Mouse (Mus musculus) forelimb bud, embryonic 11.5 days (tissue): ENCODE measurements around the gene Mxd4.

Source experiments
- DNase-seq: peaks from one replicate; pipeline ENCODE4 v3.0.0-alpha.2; 2012; ENCODE audit warnings: low read depth, low spot score

Gene Mxd4

DNA sequence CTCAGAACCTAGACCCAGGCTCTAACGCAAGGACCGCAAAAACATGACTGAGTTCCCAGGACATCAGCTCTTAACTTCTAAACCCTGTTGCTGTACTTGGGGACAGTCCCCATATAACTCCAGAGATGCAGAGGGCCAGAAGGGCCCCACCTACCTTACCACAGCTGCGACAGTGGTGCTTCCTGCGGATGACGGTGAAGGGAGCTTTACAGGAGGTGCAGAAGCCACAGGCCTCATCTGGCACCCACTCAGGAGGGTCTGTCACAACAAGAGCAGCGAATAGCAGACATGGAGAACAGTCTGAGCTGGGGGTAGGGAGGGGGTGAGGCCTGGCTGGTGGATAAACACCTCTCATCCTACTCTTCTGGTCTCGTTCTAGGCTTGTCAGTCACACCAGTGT, 8.9 kb upstream of the Mxd4 start:
- no peak for DNase-seq

DNA sequence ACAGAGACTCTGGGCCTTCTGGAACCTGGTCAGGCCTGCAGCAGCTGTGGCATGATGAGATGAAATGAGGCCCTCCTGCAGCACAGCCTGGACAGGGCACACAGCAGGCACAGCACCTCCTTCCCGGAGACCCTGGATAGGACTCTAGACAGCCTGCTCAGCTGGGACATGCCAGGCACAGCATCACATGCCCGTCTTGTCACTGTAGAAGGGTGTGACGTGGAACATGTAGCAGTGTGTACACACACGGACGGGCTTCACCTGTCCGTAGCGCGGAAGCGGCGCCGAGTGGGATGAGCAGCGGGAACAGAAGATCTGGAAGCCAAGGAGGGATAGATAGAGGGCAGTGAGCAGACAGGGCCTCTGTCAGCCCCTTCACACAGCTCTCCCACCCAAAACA, 8.3 kb upstream of the Mxd4 start:
- DNase-seq: no peak

DNA sequence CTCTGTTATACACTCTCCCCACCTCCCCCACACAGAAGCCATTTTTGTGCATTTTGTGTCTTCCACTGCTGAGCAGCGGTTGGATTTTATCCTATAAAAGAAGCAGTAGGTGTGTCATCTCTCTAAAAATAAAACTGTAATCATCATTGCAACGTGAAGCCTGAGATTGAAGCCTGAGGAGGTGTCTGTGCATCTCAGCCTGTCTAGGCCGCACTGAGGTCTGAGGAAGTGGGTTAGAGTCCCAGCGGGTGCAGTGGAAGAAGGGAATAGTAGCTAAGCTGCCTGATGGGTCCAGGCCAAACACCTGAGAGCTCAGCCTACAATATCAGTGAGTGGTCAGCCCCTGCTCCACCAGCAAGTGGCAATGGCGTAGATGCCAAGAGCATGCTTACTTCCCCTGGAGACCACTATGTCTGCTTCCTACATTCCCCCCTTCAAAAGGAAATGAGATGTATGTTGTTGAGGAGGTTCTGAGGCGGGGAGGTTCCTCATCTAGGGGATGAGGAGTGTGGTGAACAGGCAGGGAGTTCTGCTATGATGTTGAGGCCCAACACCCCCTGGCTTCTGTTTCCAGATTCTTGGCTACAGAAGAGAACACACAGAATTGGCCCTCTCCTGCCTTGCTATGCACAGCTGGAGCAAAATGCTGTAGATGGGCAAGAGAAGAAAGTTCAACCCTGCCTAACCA, 7.6 kb upstream of the Mxd4 start:
- no peak for DNase-seq

DNA sequence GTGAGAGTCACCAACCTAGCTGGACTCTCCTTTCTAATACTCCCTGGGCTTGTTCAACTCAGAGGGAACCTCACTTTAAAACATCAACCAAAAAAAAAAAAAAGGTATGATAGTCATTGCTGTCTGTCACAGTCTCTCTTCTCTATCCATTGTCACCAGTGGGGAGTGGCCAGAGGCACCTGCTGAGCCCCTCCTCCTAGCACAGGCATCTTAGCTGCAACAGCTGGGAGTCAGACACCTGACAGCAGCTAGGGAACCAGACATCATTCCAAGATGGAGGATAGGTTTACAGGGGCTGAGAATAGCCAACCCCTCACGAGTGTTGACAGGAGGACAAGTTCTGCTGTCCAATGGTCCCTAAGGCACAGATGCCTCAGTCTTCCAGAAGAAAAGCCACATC, 6.9 kb upstream of the Mxd4 start:
- no peak for DNase-seq

DNA sequence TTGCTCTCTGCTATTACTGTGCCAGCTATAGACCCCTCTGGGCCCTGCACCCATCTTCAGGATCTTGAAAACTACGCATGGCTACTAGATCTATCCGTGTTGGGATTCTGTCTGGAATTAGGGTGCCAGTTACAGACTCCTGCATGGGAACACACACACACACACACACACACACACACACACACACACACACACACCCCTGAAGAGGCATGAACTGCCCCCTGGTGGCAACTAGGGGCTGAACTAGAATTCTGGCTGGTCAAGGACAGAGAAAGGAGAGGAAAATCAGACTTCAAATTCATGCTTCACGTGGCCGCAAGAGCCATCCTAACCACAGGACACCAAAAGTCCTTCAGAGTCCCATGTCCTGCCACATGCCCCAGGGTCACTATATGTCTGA, 4.3 kb upstream of the Mxd4 start:
- no peak for DNase-seq

DNA sequence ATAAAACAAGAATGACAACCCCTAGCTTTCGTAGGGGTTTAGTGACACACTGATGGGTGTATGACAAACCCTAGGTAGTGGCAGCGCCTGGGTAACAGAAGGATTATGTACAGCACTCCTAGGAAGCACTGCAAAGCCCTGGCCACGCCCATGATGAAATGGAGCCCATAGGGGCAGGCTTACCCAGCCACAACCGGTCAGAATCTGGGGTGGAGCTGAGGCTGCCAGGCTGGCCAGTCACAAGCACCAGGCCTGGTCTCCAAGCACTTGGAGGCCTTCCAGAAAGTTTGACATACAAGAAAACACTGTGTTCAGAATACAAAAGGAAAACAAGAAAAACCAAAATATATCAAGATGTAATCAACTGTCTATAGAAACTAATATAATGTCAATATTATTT, 3.5 kb upstream of the Mxd4 start:
- no peak for DNase-seq

DNA sequence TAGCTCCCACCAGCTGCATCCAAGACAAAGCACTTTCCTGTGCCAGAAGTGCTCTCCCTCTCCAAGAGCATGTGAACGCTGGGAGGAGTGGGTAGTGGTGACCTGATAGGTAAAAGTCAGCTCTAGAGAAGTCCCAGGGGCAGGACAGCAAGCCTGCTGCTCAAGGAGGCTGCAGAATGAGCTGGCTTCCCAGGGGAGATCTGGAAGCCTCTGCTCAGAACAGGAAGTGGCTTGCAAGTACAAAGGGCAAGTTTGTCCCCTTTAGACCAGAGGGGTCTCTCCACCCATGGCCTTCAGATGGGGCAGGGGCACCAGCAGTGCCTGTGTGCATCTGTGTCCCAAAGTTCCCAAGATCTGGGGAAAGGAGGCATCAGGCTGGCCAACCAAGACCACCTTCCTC, 2.0 kb upstream of the Mxd4 start:
- no peak for DNase-seq

DNA sequence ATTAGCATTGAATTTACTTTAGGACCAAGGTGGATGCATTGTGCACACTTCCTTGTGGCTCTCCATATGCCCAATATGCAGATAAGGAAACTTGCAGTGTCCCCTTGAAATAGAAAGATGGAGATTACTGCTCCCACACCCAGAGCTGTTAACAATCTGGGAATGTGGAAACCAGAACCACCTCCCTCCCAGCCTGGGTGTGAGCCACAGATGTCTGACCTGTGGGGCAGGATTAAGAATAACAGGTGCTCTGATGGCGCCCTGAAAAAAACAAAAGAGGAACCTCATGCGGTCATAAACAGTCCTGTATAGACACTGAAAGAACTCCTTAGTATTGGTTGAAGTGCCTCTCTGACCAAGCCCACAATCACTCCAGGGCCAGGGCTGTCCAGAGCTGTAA, 1.3 kb upstream of the Mxd4 start:
- no peak for DNase-seq

DNA sequence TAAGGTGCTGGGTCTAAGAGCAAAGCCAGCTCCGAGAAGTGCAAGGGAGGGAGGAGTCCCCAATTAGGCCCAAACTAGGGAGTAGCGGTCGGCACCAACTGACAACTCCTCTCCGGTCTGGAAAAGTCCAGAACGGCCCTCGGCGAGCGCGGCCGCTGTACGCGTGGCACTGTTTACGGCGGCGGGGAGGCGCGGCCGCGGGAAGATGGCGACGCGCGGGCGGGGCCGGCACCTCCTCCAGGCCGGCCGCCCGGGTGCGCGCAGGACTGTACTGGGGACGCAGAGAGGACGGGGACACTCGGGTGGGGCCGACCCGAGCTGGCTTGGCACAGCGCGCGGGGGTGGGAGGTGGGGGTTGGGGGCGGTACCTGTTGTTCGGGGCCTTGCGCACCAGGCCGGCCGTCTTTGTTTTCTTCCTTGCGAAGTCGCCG, 544 bp downstream of the Mxd4 start:
- DNase-seq: peak; percentile 27

DNA sequence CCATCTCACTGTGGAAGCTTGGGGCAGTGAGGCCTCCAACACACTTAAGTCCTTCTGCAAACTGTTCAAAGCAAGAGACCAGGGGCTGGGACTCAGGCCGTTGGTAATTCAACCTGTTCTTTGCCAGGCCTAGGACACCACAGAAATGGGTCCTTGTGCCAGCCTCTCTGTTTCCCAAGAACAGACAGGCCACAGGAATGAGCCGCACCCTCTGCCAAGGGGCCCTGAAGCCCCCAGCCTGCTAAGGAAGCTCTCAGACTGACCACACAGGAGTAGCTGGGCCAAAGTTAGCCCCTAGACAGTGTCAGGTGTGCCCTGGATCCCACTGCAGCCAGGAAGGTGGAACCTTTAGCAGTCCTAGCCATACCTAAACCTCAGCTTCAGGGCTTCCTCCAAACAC, 1.1 kb downstream of the Mxd4 start:
- DNase-seq: no peak

DNA sequence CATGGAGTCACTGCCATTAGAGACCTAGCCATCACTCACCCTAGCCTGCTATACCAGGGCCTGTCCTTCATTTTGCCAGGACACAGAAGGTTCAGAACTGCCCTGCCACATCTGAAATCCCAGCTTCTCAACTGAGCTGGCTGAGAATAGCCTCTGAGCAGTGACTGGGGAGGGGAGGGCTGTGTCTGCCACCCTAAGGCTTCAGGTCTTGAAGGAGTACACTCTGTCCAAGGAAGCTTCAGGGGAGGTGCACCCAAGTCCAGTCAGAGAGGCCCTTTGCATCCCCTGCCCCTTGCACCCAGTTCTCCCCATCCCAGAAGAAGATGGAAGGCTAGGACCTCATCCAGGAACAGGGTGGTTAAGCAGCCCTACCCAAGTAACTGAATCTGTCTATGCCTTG, 1.7 kb downstream of the Mxd4 start:
- DNase-seq: no peak

DNA sequence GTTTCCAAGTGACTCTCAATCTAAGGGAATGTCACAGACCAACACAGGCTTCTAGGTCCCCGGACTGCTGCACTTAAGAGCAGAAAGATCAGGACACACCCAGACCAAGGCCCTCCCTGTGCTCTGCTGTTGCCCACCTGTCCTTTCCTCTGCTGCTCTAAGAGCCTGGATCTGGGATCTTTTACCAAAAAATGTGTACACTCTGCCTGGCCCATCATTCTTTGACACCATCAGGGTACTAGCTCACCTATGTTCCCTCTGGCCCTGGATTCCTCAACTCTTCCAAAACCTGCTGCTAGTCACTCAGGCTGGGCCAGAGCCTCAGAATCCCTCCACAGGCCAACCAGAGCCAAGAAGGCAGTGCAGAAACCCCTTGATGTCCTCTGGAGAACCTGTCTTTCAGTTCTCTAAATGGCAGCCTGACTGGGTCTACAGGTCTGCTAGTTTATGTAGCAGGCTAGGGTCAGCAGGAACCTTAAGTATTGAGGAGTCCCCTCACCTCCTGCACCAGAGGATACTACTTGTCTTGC, 2.4 kb downstream of the Mxd4 start:
- no peak for DNase-seq

DNA sequence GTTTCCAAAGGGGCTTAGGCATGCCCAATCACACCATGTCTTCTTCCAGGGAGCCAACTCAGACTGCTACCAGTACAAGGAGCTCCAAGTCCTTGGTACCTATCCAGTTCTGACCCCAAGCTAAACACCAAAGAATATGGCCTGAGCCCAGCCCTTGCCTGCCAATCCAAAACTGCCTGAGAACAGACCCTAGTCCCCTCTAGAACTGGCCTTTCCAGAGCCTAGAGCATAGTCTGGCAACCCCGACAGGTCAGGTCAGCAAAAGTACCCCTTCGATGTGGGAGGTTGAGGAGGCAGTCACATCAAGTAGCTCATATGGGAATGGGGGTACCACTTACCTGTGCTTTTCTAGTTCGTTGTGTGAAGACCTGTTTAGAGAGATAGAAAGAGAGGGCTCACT, 3.5 kb downstream of the Mxd4 start:
- DNase-seq: no peak

DNA sequence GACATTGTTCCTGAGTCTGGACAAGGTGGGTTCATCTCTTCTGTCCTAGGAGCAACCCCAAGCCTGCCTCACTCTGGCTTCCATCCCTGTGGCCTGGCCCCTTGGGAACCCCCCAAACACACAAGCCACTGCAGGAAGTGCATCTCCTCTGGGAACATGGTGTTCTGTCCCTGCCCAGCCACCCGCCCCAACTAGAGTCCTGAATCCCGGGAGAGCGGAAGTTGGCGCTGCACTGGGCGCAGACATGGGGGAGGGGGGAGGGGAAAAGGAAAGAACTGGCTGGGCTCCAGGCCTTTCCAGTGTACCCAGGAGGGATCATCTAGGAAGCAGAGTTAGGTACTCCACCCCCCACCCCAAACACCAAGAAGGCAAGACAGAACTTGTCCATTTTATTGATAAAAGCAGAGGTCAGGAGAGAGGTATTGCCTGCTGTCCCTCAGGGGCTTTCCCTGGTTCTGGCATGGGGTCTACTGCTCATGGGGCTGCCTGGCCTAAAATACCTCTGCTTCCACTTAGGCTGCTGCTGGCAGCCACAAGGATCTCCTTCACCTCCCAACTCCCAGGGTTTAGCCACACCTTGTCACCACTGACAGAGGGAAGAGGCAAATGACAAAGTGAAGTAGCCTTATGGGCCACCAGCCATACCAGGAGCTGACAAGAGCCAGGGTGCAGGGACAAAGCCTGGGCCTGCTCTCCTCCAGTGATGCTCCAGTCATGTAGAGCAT, 4.2 kb downstream of the Mxd4 start:
- no peak for DNase-seq

DNA sequence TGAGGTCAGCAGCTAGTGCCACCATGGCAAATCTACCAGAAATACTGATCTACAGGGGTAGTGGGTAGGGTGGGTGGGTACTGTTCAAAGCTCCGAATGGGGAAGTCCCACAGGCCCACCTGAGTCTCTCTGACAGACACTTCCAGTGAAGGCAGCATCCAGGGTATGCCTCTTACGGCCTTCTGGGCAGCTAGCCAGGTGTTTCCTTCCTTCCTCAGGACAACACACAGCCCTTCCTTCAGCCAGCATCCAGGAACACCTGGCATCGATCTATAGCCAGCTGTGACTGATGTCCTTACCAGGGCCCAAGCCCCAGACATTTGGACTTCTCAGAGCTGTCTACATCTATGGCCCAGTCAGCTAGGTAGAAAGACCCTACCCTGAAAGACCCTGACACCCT, 5.0 kb downstream of the Mxd4 start:
- no peak for DNase-seq

DNA sequence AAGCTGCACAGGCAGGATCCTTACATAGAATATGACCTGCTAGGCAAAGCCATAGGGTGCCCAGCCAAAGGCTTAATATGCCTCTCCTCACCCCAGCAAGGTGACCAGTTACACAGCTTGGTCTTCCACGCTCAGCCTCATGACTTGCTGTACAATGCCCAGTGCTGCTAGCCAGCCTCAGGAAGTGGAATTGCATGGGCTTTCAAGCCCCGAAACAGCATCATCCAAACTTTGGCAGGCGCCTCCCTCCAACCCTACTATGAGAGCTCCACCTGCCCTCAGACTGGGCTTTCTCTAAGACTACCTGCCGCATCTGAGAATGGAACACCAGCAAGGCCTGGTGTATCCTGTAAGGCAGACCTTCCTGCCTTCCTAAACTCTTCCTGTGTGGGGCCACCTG, 9.7 kb downstream of the Mxd4 start:
- DNase-seq: no peak

DNA sequence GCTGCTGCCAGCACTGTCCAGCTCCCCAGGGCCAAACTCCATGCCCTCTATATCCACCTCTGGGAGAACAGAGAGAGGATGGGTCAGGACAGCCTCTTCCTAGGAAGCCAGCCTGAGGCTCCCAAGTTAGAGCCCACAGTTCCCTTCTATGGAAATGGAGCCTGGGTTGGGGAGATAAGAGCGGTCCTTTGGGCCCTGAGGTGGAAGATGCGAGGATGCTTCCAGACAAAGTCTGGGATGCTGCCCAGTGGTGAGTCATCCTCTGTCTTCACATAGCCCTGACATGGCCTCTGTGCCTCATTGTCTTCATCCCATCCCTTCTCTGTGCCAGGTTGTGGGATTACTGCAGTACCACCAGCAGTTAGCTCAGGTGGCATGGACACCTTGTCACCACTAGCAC, 10.4 kb downstream of the Mxd4 start:
- no peak for DNase-seq

DNA sequence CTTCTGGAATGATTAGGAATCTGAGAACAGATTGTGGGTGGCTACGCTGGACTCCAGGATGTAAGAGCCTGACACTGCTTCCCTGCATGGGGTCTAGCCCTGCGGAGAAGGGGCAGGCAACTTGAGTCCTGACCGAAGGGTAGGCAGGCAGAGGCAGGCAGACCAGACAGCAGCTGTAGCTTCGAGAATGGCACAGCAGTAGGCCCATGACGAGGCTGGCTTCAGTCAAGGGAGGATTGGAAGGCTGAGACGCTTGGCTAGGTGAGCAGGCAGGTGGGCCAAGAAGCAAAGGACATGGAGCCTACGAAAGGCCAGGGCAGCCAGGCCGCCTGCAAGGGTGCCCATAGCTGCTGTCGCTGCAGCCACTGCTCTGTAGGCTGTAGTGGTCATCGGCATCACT, 10.8 kb downstream of the Mxd4 start:
- DNase-seq: no peak

DNA sequence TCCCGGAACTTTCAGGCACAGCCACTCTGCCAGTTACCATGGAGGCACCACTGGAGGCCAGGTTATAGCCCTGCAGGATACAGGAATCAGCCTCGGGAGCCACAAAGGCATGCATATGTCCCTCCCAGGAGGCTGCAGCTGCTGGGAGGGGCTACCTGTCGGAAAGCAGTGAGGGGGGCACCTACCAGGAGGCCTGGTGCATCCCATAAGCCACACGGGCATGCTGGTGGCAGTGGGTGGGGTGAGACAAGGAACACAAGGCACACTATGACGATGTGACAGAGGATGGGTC, 12.2 kb downstream of the Mxd4 start:
- no peak for DNase-seq

DNA sequence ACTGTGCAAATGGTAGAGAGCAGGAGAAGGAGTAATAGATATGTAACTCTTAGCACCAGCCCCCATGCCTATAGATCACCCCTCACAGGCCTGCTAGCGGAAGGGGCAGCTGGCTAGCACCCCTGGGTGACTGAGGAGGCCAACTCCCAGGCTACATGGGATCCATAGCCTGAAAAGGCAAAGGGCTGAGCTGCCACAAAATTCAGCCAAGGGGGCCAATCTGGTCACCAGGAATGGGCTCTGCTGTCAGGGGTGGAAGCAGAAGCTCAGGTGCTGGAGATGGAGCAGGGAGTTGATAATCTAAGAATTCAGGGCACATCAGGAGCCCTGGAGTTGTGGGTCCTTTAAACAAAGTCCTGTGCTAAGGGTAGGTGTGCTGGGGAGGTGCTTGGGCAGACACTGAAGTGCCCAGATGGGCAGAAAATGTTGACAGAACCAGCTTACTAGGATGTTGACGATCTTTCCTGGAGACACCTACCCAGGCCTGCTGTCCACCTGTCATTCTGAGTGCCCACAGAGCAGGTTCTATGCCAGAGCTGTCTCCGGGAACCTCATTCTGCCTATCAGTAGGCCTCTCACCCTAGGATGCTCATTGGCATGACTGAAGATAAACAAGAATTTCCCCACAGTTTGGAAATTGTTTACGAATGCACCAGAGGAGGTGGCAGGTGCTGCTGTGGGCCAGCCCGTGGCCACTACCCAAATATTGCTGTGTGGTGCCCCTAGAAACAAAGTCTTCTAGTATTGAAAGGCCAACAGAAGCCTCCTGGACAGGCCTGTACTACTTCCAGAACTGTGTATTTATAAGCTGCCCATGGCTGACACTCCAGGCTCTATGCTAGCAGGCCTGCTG, 12.7 kb downstream of the Mxd4 start:
- no peak for DNase-seq

DNA sequence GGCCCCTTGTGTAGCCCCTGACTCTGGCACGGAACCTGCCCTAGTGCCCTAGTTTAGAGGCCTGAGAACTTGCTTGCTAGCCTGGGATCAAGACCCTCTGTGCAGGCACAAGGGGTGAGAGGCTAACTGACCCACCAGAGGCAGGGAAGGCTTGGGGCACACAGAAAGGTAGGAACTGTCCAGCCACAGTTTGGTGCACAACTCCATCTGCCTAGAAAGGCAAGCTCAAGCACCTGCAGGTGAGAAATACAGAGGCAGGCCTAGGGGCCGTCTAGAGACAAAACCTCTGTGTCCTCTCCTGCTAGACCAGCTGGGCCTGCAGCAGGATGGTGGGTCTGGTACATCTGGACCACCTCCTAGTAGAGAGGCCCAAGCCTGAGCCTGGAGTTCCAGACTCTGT, 13.5 kb downstream of the Mxd4 start:
- no peak for DNase-seq

DNA sequence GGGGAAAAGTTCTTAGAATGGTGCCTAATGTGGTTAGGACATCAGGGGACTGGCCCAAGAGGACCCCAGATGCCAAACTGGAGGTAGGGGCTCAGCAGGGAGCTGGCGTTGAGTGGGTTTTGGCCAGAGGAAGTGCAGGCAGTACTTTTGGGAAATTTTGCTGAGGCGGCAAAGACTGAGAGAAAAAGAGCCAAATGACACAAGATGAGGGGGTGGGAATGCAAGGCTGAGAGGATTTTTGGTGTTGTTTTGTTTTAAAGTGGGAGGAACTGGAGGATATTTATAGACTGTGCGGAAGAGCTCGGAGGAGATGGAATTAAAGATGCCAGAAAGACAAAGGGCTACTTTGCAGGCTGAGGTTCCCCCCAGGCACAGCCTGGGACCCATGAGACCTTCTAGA, 16.8 kb downstream of the Mxd4 start:
- no peak for DNase-seq

DNA sequence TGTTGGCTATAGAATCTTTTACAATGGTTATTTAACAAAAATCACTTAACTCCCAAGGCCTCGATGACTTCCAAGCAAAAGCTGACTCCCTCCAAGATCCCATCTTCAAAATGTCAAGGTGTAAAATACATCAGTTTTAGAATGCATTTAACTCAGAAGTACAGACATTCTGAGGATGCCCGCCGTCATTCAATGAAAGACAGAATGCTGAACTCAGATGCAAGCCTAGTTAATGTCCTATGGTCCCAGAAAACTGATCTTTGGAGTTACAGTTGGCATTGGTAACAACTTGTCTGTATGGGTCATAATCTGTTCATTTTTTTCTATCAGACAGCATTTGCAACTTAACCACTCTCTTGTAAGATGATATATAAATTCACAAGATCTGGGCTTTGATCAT, 17.6 kb downstream of the Mxd4 start:
- DNase-seq: no peak
